8 mouse cellular contexts compared by ENCODE assay signal in genomic region chr7:113131945-113132538, GRCm38 (mm10).
DNase-seq lines count a peak whose midpoint lies in the region; ATAC-seq and TF ChIP-seq lines count a peak whose summit lies in the region.

No protein-coding gene starts in this region.

- no peak for TF ChIP-seq POLR2A in lung, adult 2 months (IDR thresholded peaks at IDR 0.05; ENCODE audit: borderline replicate concordance, extremely low read depth, low read depth, low read length)

- WGBS in lung, adult 2 months: under 1% methylated on average over 6 of the region's 6 CpGs

- no peak overlapping the region for H3K27ac ChIP-seq in gastrocnemius, adult 2 months

- ATAC-seq in erythroblast, adult 5-6 weeks (replicated peaks; ENCODE audit: low FRiP score, poor library complexity, severe bottlenecking): no peak

- no peaks in the 10 kb centered on the region for H3K4me1 ChIP-seq in lung, adult 2 months (ENCODE audit: control insufficient read depth, insufficient read depth, low read length)

- TF ChIP-seq CTCF in gastrocnemius, adult 2 months (IDR thresholded peaks at IDR 0.05): peak; percentile 93
- peak; percentile 98 for TF ChIP-seq CTCF in lung, adult 2 months (IDR thresholded peaks at IDR 0.05; ENCODE audit: insufficient read depth, low read length)

- no peak overlapping the region for H3K4me3 ChIP-seq in gastrocnemius, adult 2 months
- H3K4me3 ChIP-seq in lung, adult 2 months (replicated peaks; ENCODE audit: extremely low read depth, low read depth, low read length): no peak overlapping the region

- peak; percentile 49 to 56 for DNase-seq in B cell, adult 2 months
- peak; percentile 69 for DNase-seq in Muller cell, postnatal 12 days (ENCODE audit: inconsistent ontology term)
- DNase-seq in cerebellum, adult 9-11 months: peak; percentile 74
- peak; percentile 72 for DNase-seq in gastrocnemius, adult 2 months
- peak; percentile 89 to 91 for DNase-seq in kidney, postnatal 4 days
- peak; percentile 72 for DNase-seq in lung, adult 2 months
- peak; percentile 90 for DNase-seq in retina, embryonic 14.5 days (ENCODE audit: low spot score)

- intact Hi-C loops in gastrocnemius, adult 2 months (cut with DNase I): loop anchor here (1.0 to 5.0 kb wide), 4 partner anchors 212 to 755 kb away; no protein-coding TSS in a partner anchor
